Comparison of ENCODE assay signal across 9 mouse cellular contexts in the genomic region with DNA sequence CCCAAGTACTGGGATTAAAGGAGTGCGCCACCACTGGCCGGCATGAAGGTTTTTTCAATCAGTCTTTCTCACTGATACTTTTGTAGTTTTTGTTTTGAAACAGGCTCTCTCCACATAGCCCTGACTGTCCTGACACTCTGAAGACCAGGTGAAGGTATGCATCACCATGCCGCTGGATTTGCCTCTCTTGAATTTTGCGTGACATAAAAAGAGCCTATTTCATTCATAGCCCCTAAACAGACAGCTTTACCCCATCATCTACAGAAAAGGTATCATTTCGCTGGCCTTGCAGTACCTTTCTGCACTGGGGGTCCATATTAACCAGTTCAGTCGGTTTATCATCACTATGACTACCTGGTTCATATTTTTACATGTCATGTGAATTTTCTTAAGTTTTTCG. TPM values are rescaled to one million over a fixed set of nuclear protein-coding genes. Genes with fewer than 3 reads are reported as not detected.
DNase-seq lines count a peak whose midpoint lies in the region; ATAC-seq and TF ChIP-seq lines count a peak whose summit lies in the region.
"Had no signal": no experiment of that assay in that cellular context is flagged by ENCODE, and none has a peak within 500 bp of the region (broad histone marks: within the 10 kb centered on the region; RNA-seq: fewer than 3 reads in every experiment).

No protein-coding gene starts in this region.

- peak overlapping the region; percentile 73; the same call in 1 of the 2 replicates for H3K27ac ChIP-seq in hindbrain, postnatal 0 days
- no peak overlapping the region for H3K27ac ChIP-seq in lung, embryonic 15.5 days
- H3K27ac ChIP-seq in stomach, embryonic 15.5 days = peak overlapping the region; percentile 21; the same call in 1 of the 2 replicates

- H3K27me3 ChIP-seq in hindbrain, postnatal 0 days (ENCODE audit: insufficient read depth, low read length) = no peaks in the 10 kb centered on the region
- no peaks in the 10 kb centered on the region for H3K27me3 ChIP-seq in lung, embryonic 15.5 days
- no peaks in the 10 kb centered on the region for H3K27me3 ChIP-seq in stomach, embryonic 15.5 days (replicated peaks)

- peak; percentile 51 for ATAC-seq in cerebellum, adult (ENCODE audit: insufficient number of reproducible peaks, low FRiP score, low TSS enrichment)
- ATAC-seq in hindbrain, postnatal 0 days = peak; percentile 71
- ATAC-seq in lung, embryonic 15.5 days (ENCODE audit: borderline replicate concordance, extremely low read depth, low FRiP score, low TSS enrichment) = peak; percentile 27; the same call in 1 of the 2 replicates
- peak; percentile 32; the same call in 1 of the 2 replicates for ATAC-seq in stomach, embryonic 15.5 days (ENCODE audit: insufficient read depth, low FRiP score, low read depth)

- WGBS in hindbrain, postnatal 0 days = 15% methylated on average over 7 of the region's 7 CpGs
- 12% methylated on average over 7 of the region's 7 CpGs for WGBS in lung, embryonic 15.5 days
- WGBS in stomach, embryonic 15.5 days = 8% methylated on average over 7 of the region's 7 CpGs

- peak overlapping the region; percentile 67 for H3K4me2 ChIP-seq in hindbrain, postnatal 0 days (ENCODE audit: low read depth, low read length)
- H3K4me2 ChIP-seq in lung, embryonic 15.5 days = peak overlapping the region; percentile 57
- peak overlapping the region; percentile 65 for H3K4me2 ChIP-seq in stomach, embryonic 15.5 days

- H3K9me3 ChIP-seq in hindbrain, postnatal 0 days (ENCODE audit: low read length) = no peaks in the 10 kb centered on the region
- H3K9me3 ChIP-seq in lung, embryonic 15.5 days = no peaks in the 10 kb centered on the region
- no peaks in the 10 kb centered on the region for H3K9me3 ChIP-seq in stomach, embryonic 15.5 days

- peak overlapping the region; percentile 72 for H3K9ac ChIP-seq in hindbrain, postnatal 0 days (replicated peaks; ENCODE audit: low read length)
- peak overlapping the region; percentile 38; the same call in 1 of the 2 replicates for H3K9ac ChIP-seq in lung, embryonic 15.5 days
- H3K9ac ChIP-seq in stomach, embryonic 15.5 days = no peak overlapping the region

- peak overlapping the region; percentile 71 for H3K4me3 ChIP-seq in hindbrain, postnatal 0 days (ENCODE audit: low read length)
- peak overlapping the region; percentile 84 for H3K4me3 ChIP-seq in lung, embryonic 15.5 days
- peak overlapping the region; percentile 78 for H3K4me3 ChIP-seq in stomach, embryonic 15.5 days (replicated peaks)

- peak; percentile 42; the same call in 1 of the 2 replicates for TF ChIP-seq CTCF in hindbrain, postnatal 0 days (IDR thresholded peaks at IDR 0.05; ENCODE audit: low read depth)

- peaks cover 8% of the 10 kb centered on the region; the same call in 1 of the 2 replicates for H3K36me3 ChIP-seq in hindbrain, postnatal 0 days (ENCODE audit: insufficient read depth, low read length)
- H3K36me3 ChIP-seq in lung, embryonic 15.5 days = peaks cover 8% of the 10 kb centered on the region
- peaks cover 4% of the 10 kb centered on the region; the same call in 1 of the 2 replicates for H3K36me3 ChIP-seq in stomach, embryonic 15.5 days

- H3K4me1 ChIP-seq in hindbrain, postnatal 0 days (ENCODE audit: insufficient read depth, low read length) = peaks cover 6% of the 10 kb centered on the region; the same call in 1 of the 2 replicates
- H3K4me1 ChIP-seq in lung, embryonic 15.5 days = peaks cover 18% of the 10 kb centered on the region
- peaks cover 11% of the 10 kb centered on the region for H3K4me1 ChIP-seq in stomach, embryonic 15.5 days

- DNase-seq in cerebellum, adult 9-10 months = no peak
- peak; percentile 17 for DNase-seq in thymus, postnatal 14 days
- DNase-seq in thymus, postnatal 0 days (ENCODE audit: low spot score) = no peak
- no peak for DNase-seq in hindbrain, postnatal 0 days (ENCODE audit: low spot score)
- DNase-seq in frontal cortex, postnatal 14 days (ENCODE audit: low spot score in 2 of 2) = no peak

RNA-seq across cellular contexts. Expression of a gene that starts 0.4 kb away (rescaled TPM):
- polyA plus RNA-seq in thymus, postnatal 0 days (2015; fragmentation: Nextera tagmentation; extraction: Ambion mirVana) = 18.5 and 18.7 TPM in 2 replicates
- total RNA-seq in hindbrain, postnatal 0 days (2014; rRNA removed) = 12.7 and 40.4 TPM in 2 replicates
- polyA plus RNA-seq in hindbrain, postnatal 0 days (2015; fragmentation: Nextera tagmentation; extraction: Ambion mirVana) = 32.5 and 36.4 TPM in 2 replicates
- polyA plus RNA-seq in lung, embryonic 15.5 days (2015; fragmentation: Nextera tagmentation; extraction: Ambion mirVana) = 23.0 and 24.5 TPM in 2 replicates
- 22.5 and 30.7 TPM in 2 replicates for polyA plus RNA-seq in stomach, embryonic 15.5 days (2015; fragmentation: Nextera tagmentation; extraction: Ambion mirVana)

RNA-seq across cellular contexts. Expression of a gene that starts 28.4 kb away (rescaled TPM):
- polyA plus RNA-seq in thymus, postnatal 0 days (2015; fragmentation: Nextera tagmentation; extraction: Ambion mirVana) = 24.8 and 29.6 TPM in 2 replicates
- total RNA-seq in hindbrain, postnatal 0 days (2014; rRNA removed) = 8.3 and 8.9 TPM in 2 replicates
- polyA plus RNA-seq in hindbrain, postnatal 0 days (2015; fragmentation: Nextera tagmentation; extraction: Ambion mirVana) = 6.6 and 9.2 TPM in 2 replicates
- polyA plus RNA-seq in lung, embryonic 15.5 days (2015; fragmentation: Nextera tagmentation; extraction: Ambion mirVana) = 45.0 and 46.9 TPM in 2 replicates
- 29.3 and 33.5 TPM in 2 replicates for polyA plus RNA-seq in stomach, embryonic 15.5 days (2015; fragmentation: Nextera tagmentation; extraction: Ambion mirVana)

RNA-seq across cellular contexts. Expression of a gene that starts 28.5 kb away (rescaled TPM):
- polyA plus RNA-seq in thymus, postnatal 0 days (2015; fragmentation: Nextera tagmentation; extraction: Ambion mirVana) = 334 and 346 TPM in 2 replicates
- total RNA-seq in hindbrain, postnatal 0 days (2014; rRNA removed) = 73.8 and 89.8 TPM in 2 replicates
- polyA plus RNA-seq in hindbrain, postnatal 0 days (2015; fragmentation: Nextera tagmentation; extraction: Ambion mirVana) = 209 and 216 TPM in 2 replicates
- 132 and 140 TPM in 2 replicates for polyA plus RNA-seq in lung, embryonic 15.5 days (2015; fragmentation: Nextera tagmentation; extraction: Ambion mirVana)
- 171 and 186 TPM in 2 replicates for polyA plus RNA-seq in stomach, embryonic 15.5 days (2015; fragmentation: Nextera tagmentation; extraction: Ambion mirVana)

RNA-seq across cellular contexts. Expression of a gene that starts 39.4 kb away (rescaled TPM):
- 4.7 and 4.9 TPM in 2 replicates for polyA plus RNA-seq in thymus, postnatal 0 days (2015; fragmentation: Nextera tagmentation; extraction: Ambion mirVana)
- total RNA-seq in hindbrain, postnatal 0 days (2014; rRNA removed) = 6.4 and 14.1 TPM in 2 replicates
- 5.8 and 6.2 TPM in 2 replicates for polyA plus RNA-seq in hindbrain, postnatal 0 days (2015; fragmentation: Nextera tagmentation; extraction: Ambion mirVana)
- 23.8 and 25.6 TPM in 2 replicates for polyA plus RNA-seq in lung, embryonic 15.5 days (2015; fragmentation: Nextera tagmentation; extraction: Ambion mirVana)
- 18.0 and 19.1 TPM in 2 replicates for polyA plus RNA-seq in stomach, embryonic 15.5 days (2015; fragmentation: Nextera tagmentation; extraction: Ambion mirVana)

RNA-seq across cellular contexts. Expression of a gene that starts 51.6 kb away (rescaled TPM):
- polyA plus RNA-seq in thymus, postnatal 0 days (2015; fragmentation: Nextera tagmentation; extraction: Ambion mirVana) = not detected in 2 replicates
- 0.16 and 6.4 TPM in 2 replicates for total RNA-seq in hindbrain, postnatal 0 days (2014; rRNA removed)
- not detected in 2 replicates for polyA plus RNA-seq in hindbrain, postnatal 0 days (2015; fragmentation: Nextera tagmentation; extraction: Ambion mirVana)
- not detected in 2 replicates for polyA plus RNA-seq in lung, embryonic 15.5 days (2015; fragmentation: Nextera tagmentation; extraction: Ambion mirVana)
- polyA plus RNA-seq in stomach, embryonic 15.5 days (2015; fragmentation: Nextera tagmentation; extraction: Ambion mirVana) = not detected in 2 replicates
- polyA plus RNA-seq: frontal cortex, adult 2 months had no signal
